Mouse (Mus musculus) small intestine, adult 2 months (tissue): Measurements from ENCODE around the gene Nfe2l2.

Experiments
- CTCF ChIP-seq: fragments of 200-500 bp; IDR thresholded peaks from 2 replicates; pipeline ENCODE4 v1.5.1; 2012; ENCODE audit warnings: low read depth, mild to moderate bottlenecking, control low read depth, inconsistent platforms, low read length, moderate library complexity, mixed read lengths; ENCODE audit not compliant: insufficient replicate concordance, insufficient read length; ENCODE audit errors: extremely low read depth
- POLR2A ChIP-seq: fragments of 200-500 bp; IDR thresholded peaks from 2 replicates; pipeline ENCODE4 v1.6.1; 2012; ENCODE audit warnings: low read depth, mild to moderate bottlenecking, control low read depth, inconsistent platforms, low read length, moderate library complexity

GRCm38 (mm10) chr2:75628487-75628886 is 76.0 kb downstream of the Nfe2l2 start:
- TF ChIP-seq POLR2A (no peak), CTCF (no peak)
